Mouse (Mus musculus) fibroblast of lung, adult 2 months (primary cell): ENCODE data around the gene 9430015G10Rik.

Source experiments
- DNase-seq: peaks from one replicate; pipeline ENCODE4 v3.0.0-alpha.2; 2011; ENCODE audit warnings: low read depth

Gene 9430015G10Rik

GRCm38 (mm10) chr4:156171828-156172227 is 62.0 kb downstream of the 9430015G10Rik start:
- no peak for DNase-seq
